Mouse (Mus musculus) testis, adult 2 months (tissue): ENCODE results near the gene Prr12.
A peak's percentile ranks its signal among the peaks of the same experiment; 100 is the strongest.

Source experiments
- CTCF ChIP-seq: fragments of 200-500 bp; IDR thresholded peaks from 2 replicates; pipeline ENCODE4 v1.5.1; 2012; ENCODE audit warnings: low read depth, mild to moderate bottlenecking, inconsistent platforms, low read length, moderate library complexity; ENCODE audit not compliant: control insufficient read depth, insufficient read depth, insufficient replicate concordance
- POLR2A ChIP-seq: fragments of 200-500 bp; IDR thresholded peaks from 2 replicates; pipeline ENCODE4 v1.6.1; 2012; ENCODE audit warnings: low read depth, mild to moderate bottlenecking, inconsistent platforms, low read length, moderate library complexity; ENCODE audit not compliant: control insufficient read depth

- TF ChIP-seq CTCF (no peak), POLR2A (peak; percentile 65)
These were observed 9.7 kb upstream of the Prr12 start, which contains the start of the genes Nosip and Prrg2 for GRCm38 (mm10) chr7:45062239-45062835.
